Mouse (Mus musculus) MEL (cell line): ENCODE data around the gene Olfr1026. TPM values are rescaled to one million over a fixed set of nuclear protein-coding genes. Genes with fewer than 3 reads are reported as not detected.

Experiments
- DNase-seq: peaks from one replicate; pipeline ENCODE4 v3.0.0; 2011; ENCODE audit warnings: low read depth, low spot score
- H3K27ac ChIP-seq: 2 replicates; pipeline ENCODE4 v1.5.1; 2012; ENCODE audit warnings: low read depth, mild to moderate bottlenecking, control low read depth, low read length, moderate library complexity; ENCODE audit not compliant: control insufficient read depth
- H3K27me3 ChIP-seq, 2 experiments: fragments of 150-350 bp in 1 of 2; sonication (generic) in 1 of 2; 2 replicates each; pipeline ENCODE4 v1.6.1; 2012; ENCODE audit warnings: low read length in 2 of 2, mild to moderate bottlenecking in 2 of 2, improper control_type of control experiment in 1 of 2, moderate library complexity in 1 of 2; ENCODE audit not compliant: insufficient read depth in 2 of 2, control insufficient read depth in 1 of 2
- H3K36me3 ChIP-seq, 2 experiments: 2 replicates each; pipeline ENCODE4 v1.6.1; 2012 to 2014; ENCODE audit warnings: low read length in 2 of 2, improper control_type of control experiment in 1 of 2, inconsistent platforms in 1 of 2, mild to moderate bottlenecking in 1 of 2; ENCODE audit not compliant: insufficient read depth in 2 of 2, control insufficient read depth in 1 of 2
- H3K4me1 ChIP-seq, 2 experiments: fragments of 150-350 bp in 1 of 2; sonication (generic) in 1 of 2; 2 replicates each; pipeline ENCODE4 v1.6.1; 2012; ENCODE audit warnings: low read length in 2 of 2, improper control_type of control experiment in 1 of 2, mild to moderate bottlenecking in 1 of 2; ENCODE audit not compliant: insufficient read depth in 2 of 2, control insufficient read depth in 1 of 2
- H3K4me3 ChIP-seq, 2 experiments: fragments of 150-350 bp in 1 of 2; sonication (generic) in 1 of 2; 2 replicates each; pipeline ENCODE4 v1.5.1; 2012; ENCODE audit warnings: low read depth in 2 of 2, low read length in 2 of 2, mild to moderate bottlenecking in 2 of 2, moderate library complexity in 2 of 2, control low read depth in 1 of 2, improper control_type of control experiment in 1 of 2; ENCODE audit not compliant: control insufficient read depth in 1 of 2, insufficient read depth in 1 of 2
- H3K79me2 ChIP-seq: 2 replicates; pipeline ENCODE4 v1.6.1; 2012; ENCODE audit warnings: mild to moderate bottlenecking, low read length, moderate library complexity; ENCODE audit not compliant: control insufficient read depth, poor library complexity, insufficient read depth
- H3K9ac ChIP-seq: 2 replicates; pipeline ENCODE4 v1.6.1; 2012; ENCODE audit warnings: low read depth, mild to moderate bottlenecking, control low read depth, low read length, moderate library complexity; ENCODE audit not compliant: control insufficient read depth, poor library complexity, severe bottlenecking
- H3K9me3 ChIP-seq: fragments of 150-350 bp; sonication (generic); replicated peaks from 2 replicates; pipeline ENCODE4 v1.6.1; 2012; ENCODE audit warnings: mild to moderate bottlenecking, low read length, improper control_type of control experiment, moderate library complexity; ENCODE audit not compliant: insufficient read depth
- BHLHE40 ChIP-seq: IDR thresholded peaks from 2 replicates; pipeline ENCODE4 v1.6.1; 2012; ENCODE audit warnings: low read depth, mild to moderate bottlenecking, inconsistent platforms, low read length, improper control_type of control experiment, borderline replicate concordance
- CHD1 ChIP-seq: IDR thresholded peaks from 2 replicates; pipeline ENCODE4 v1.6.1; 2012; ENCODE audit warnings: low read depth, mild to moderate bottlenecking, inconsistent platforms, low read length, improper control_type of control experiment
- CHD2 ChIP-seq: IDR thresholded peaks from 2 replicates; pipeline ENCODE4 v1.6.1; 2011; ENCODE audit warnings: low read length, improper control_type of control experiment
- EP300 ChIP-seq, 2 experiments: IDR thresholded peaks; 2 replicates each; pipeline ENCODE4 v1.6.1; 2011; ENCODE audit warnings: improper control_type of control experiment in 2 of 2, low read length in 2 of 2, low read depth in 1 of 2, mild to moderate bottlenecking in 1 of 2
- GABPA ChIP-seq: IDR thresholded peaks from 2 replicates; pipeline ENCODE4 v1.6.1; 2012; ENCODE audit warnings: low read depth, mild to moderate bottlenecking, inconsistent platforms, low read length, improper control_type of control experiment, moderate library complexity
- GATA1 ChIP-seq: IDR thresholded peaks from 2 replicates; pipeline ENCODE4 v1.6.1; 2011; ENCODE audit warnings: low read depth, low read length, improper control_type of control experiment
- HCFC1 ChIP-seq: IDR thresholded peaks from 2 replicates; pipeline ENCODE4 v1.6.1; 2012; ENCODE audit warnings: low read depth, mild to moderate bottlenecking, inconsistent platforms, low read length, improper control_type of control experiment, moderate library complexity
- JUND ChIP-seq: IDR thresholded peaks from 2 replicates; pipeline ENCODE4 v1.6.1; 2011; ENCODE audit warnings: low read depth, mild to moderate bottlenecking, improper control_type of control experiment, low read length
- KAT2A ChIP-seq: conservative IDR thresholded peaks from 2 replicates; pipeline ENCODE4 v1.6.1; 2012; ENCODE audit warnings: low read depth, low read length, improper control_type of control experiment, inconsistent platforms
- MAZ ChIP-seq: IDR thresholded peaks from 2 replicates; pipeline ENCODE4 v1.6.1; 2012; ENCODE audit warnings: low read depth, mild to moderate bottlenecking, inconsistent platforms, low read length, improper control_type of control experiment
- MEF2A ChIP-seq: IDR thresholded peaks from 2 replicates; pipeline ENCODE4 v1.6.1; 2014; ENCODE audit warnings: low read depth, mild to moderate bottlenecking, inconsistent platforms, low read length, improper control_type of control experiment; ENCODE audit not compliant: poor library complexity, insufficient replicate concordance, severe bottlenecking; ENCODE audit errors: extremely low read depth
- MXI1 ChIP-seq: IDR thresholded peaks from 2 replicates; pipeline ENCODE4 v1.6.1; 2011; ENCODE audit warnings: mild to moderate bottlenecking, low read depth, low read length, improper control_type of control experiment
- MYB ChIP-seq: IDR thresholded peaks from 2 replicates; pipeline ENCODE4 v1.6.1; 2011; ENCODE audit warnings: mild to moderate bottlenecking, low read depth, low read length, improper control_type of control experiment
- NELFE ChIP-seq: IDR thresholded peaks from 2 replicates; pipeline ENCODE4 v1.6.1; 2011; ENCODE audit warnings: low read depth, low read length, improper control_type of control experiment
- NRF1 ChIP-seq: IDR thresholded peaks from 2 replicates; pipeline ENCODE4 v1.6.1; 2014; ENCODE audit warnings: low read depth, mild to moderate bottlenecking, inconsistent platforms, low read length, improper control_type of control experiment, moderate library complexity; ENCODE audit not compliant: poor library complexity, insufficient read depth, severe bottlenecking
- POLR2A ChIP-seq, 2 experiments: IDR thresholded peaks; 2 replicates each; pipeline ENCODE4 v1.6.1; 2011 to 2012; ENCODE audit warnings: low read length in 2 of 2, mild to moderate bottlenecking in 2 of 2, control low read depth in 1 of 2, improper control_type of control experiment in 1 of 2, low read depth in 1 of 2, moderate library complexity in 1 of 2; ENCODE audit not compliant: control insufficient read depth in 1 of 2, insufficient read depth in 1 of 2, poor library complexity in 1 of 2
- SIN3A ChIP-seq: IDR thresholded peaks from 2 replicates; pipeline ENCODE4 v1.6.1; 2012; ENCODE audit warnings: low read length, improper control_type of control experiment, inconsistent platforms
- SMC3 ChIP-seq: IDR thresholded peaks from 2 replicates; pipeline ENCODE4 v1.6.1; 2011; ENCODE audit warnings: low read depth, low read length, improper control_type of control experiment
- TAL1 ChIP-seq: IDR thresholded peaks from 2 replicates; pipeline ENCODE4 v1.6.1; 2012; ENCODE audit warnings: mild to moderate bottlenecking, inconsistent platforms, low read length, moderate library complexity, mixed read lengths
- TBP ChIP-seq: IDR thresholded peaks from 2 replicates; pipeline ENCODE4 v1.8.0; 2011; ENCODE audit warnings: low read depth, low read length, improper control_type of control experiment
- UBTF ChIP-seq: IDR thresholded peaks from 2 replicates; pipeline ENCODE4 v1.6.1; 2012; ENCODE audit warnings: low read depth, mild to moderate bottlenecking, inconsistent platforms, low read length, improper control_type of control experiment, moderate library complexity, borderline replicate concordance; ENCODE audit not compliant: insufficient read depth
- USF1 ChIP-seq: IDR thresholded peaks from 2 replicates; pipeline ENCODE4 v1.6.1; 2014; ENCODE audit warnings: low read depth, mild to moderate bottlenecking, inconsistent platforms, low read length, improper control_type of control experiment, moderate library complexity
- USF2 ChIP-seq, 2 experiments: IDR thresholded peaks; 2 replicates each; pipeline ENCODE4 v1.6.1; 2011 to 2012; ENCODE audit warnings: improper control_type of control experiment in 2 of 2, low read length in 2 of 2, borderline replicate concordance in 1 of 2, inconsistent platforms in 1 of 2, low read depth in 1 of 2, mild to moderate bottlenecking in 1 of 2; ENCODE audit not compliant: insufficient read depth in 1 of 2
- ZC3H11A ChIP-seq: IDR thresholded peaks from 2 replicates; pipeline ENCODE4 v1.6.1; 2012; ENCODE audit warnings: low read depth, mild to moderate bottlenecking, inconsistent platforms, low read length, improper control_type of control experiment
- ZKSCAN1 ChIP-seq: IDR thresholded peaks from 2 replicates; pipeline ENCODE4 v1.6.1; 2012; ENCODE audit warnings: low read depth, mild to moderate bottlenecking, inconsistent platforms, low read length, improper control_type of control experiment, moderate library complexity
- polyA plus RNA-seq, 2 experiments: library from polyadenylated mRNA; stranded (reverse) in 1 of 2; unstranded in 1 of 2; fragments of >175 nt in 1 of 2; fragments of >200 nt in 1 of 2; gene quantifications; 2 replicates each; pipeline versions ENCODE4 v1.2.1 to v1.2.4; 2012; ENCODE audit warnings: low replicate concordance in 2 of 2, low read depth in 1 of 2; ENCODE audit not compliant: insufficient read length in 2 of 2, insufficient read depth in 1 of 2, missing spikeins in 1 of 2
- total RNA-seq: library from RNA; depleted of rRNA; stranded (reverse); fragments of 300-350 nt; gene quantifications from 2 replicates; pipeline ENCODE4 v1.2.3, GENCODE M21; 2012

Gene Olfr1026
- total and polyA plus RNA-seq, 3 experiments = not detected

DNA sequence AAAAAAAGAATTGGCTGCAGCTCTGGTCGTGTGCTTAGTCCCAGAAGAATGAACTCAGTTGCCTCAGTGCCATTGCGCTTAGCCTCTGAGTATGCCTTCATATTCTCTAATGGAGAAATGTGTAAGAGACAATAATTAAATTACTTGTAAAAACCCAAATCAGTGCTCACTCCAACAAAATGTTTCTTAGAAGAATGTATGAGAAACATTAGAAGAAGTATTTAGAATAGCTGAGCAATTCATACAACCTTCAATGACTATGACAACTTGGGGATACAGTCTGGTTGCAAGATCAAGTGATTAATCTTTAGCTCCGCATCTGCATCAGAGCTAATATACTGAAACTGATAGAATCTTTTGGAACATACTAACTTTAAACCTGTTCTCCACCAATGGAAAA, 16.4 kb upstream of the Olfr1026 start, which contains the start of gene Olfr1024:
Gene Olfr1024, minus strand, starts transcription at position 101 of the 400 bp plus-strand sequence.
- no peaks in the 10 kb centered on the region for H3K36me3 ChIP-seq
- H3K9me3 ChIP-seq = no peaks in the 10 kb centered on the region
- TF ChIP-seq GABPA (no peak), EP300 (IDR thresholded peaks at IDR 0.05; ENCODE audit: low read depth in 1 of 2, low read length in 2 of 2) (no peak), BHLHE40 (no peak), ZC3H11A (no peak), TBP (no peak)
- no peaks in the 10 kb centered on the region for H3K79me2 ChIP-seq
- DNase-seq = no peak
- H3K4me1 ChIP-seq = no peaks in the 10 kb centered on the region
- H3K9ac ChIP-seq = no peak within 1 kb of the TSS
- H3K27ac ChIP-seq = no peak within 1 kb of the TSS
- H3K4me3 ChIP-seq = no peak within 1 kb of the TSS
- no peaks in the 10 kb centered on the region for H3K27me3 ChIP-seq

DNA sequence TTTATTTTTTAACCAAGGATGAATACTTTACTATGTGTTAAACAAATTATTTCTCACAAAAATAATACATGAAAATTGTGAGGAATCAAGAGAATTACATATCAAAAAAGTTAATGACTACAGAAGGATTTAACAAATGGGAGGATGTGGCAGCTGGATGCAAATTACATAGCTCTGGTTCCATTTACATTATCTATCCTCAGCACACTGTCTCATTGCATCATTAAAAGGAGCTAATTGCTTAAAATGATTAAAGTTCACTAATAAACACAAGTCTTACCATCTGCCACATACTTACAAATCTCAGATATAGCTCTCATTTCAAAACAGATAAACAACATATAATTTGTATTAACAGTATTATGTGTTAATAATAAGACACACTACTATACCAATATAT, 8.2 kb upstream of the Olfr1026 start:
- no peaks in the 10 kb centered on the region for H3K27me3 ChIP-seq
- no peaks in the 10 kb centered on the region for H3K79me2 ChIP-seq
- H3K27ac ChIP-seq = no peak overlapping the region
- H3K4me1 ChIP-seq = no peaks in the 10 kb centered on the region
- H3K9ac ChIP-seq = no peak overlapping the region
- DNase-seq = no peak
- H3K36me3 ChIP-seq = no peaks in the 10 kb centered on the region
- no peak overlapping the region for H3K4me3 ChIP-seq
- H3K9me3 ChIP-seq = no peaks in the 10 kb centered on the region
- TF ChIP-seq KAT2A (no peak), MXI1 (no peak), NRF1 (no peak), USF1 (no peak), NELFE (no peak), TAL1 (no peak), CHD1 (no peak), MYB (no peak), JUND (no peak), USF2 (IDR thresholded peaks at IDR 0.05; ENCODE audit: borderline replicate concordance in 1 of 2, insufficient read depth in 1 of 2, low read depth in 1 of 2, low read length in 2 of 2) (no peak)

DNA sequence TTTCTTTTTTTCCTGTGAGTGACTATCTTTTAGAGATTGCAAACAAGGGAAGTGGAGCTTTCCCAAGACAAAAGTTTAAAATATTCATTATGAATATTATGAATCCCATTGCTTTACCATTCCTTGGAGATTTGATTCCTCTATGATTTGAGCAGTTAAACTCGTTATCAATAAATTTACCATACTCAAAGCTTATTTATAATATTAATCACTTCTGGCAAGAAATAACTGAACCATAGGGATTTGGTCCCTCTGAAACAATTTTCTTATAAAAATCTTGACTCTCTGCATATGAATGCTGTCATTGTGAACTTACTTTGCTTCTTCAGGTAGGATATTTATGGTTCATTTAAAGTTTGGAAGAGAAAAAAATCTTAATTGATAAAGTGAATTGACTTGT, 6.5 kb upstream of the Olfr1026 start, which contains the start of gene Olfr1025-ps1:
Gene Olfr1025-ps1, plus strand, starts transcription at position 301 of the 400 bp plus-strand sequence.
- Histone ChIP-seq H3K4me3 (no peak within 1 kb of the TSS), H3K4me1 (no peaks in the 10 kb centered on the region), H3K27ac (no peak within 1 kb of the TSS)
- TF ChIP-seq NELFE = no peak
- no peak for TF ChIP-seq HCFC1
- TF ChIP-seq POLR2A (IDR thresholded peaks at IDR 0.05; ENCODE audit: control insufficient read depth in 1 of 2, insufficient read depth in 1 of 2, low read depth in 1 of 2, low read length in 2 of 2, poor library complexity in 1 of 2) = no peak
- TF ChIP-seq USF1 = no peak
- TF ChIP-seq NRF1 = no peak
- TF ChIP-seq SMC3 = no peak
- no peak for TF ChIP-seq GATA1
- TF ChIP-seq ZKSCAN1 = no peak
- TF ChIP-seq MXI1 = no peak
- no peak for TF ChIP-seq TBP
- TF ChIP-seq UBTF = no peak
- TF ChIP-seq MYB = no peak
- no peak for TF ChIP-seq MAZ
- TF ChIP-seq SIN3A = no peak
- TF ChIP-seq MEF2A = no peak
- TF ChIP-seq ZC3H11A = no peak
- no peak for TF ChIP-seq CHD2
- TF ChIP-seq, all 39 proteins: peak for 0
- H3K9ac ChIP-seq = no peak within 1 kb of the TSS
- H3K9me3 ChIP-seq = no peaks in the 10 kb centered on the region
- H3K79me2 ChIP-seq = no peaks in the 10 kb centered on the region
- H3K27me3 ChIP-seq = no peaks in the 10 kb centered on the region
- no peak for DNase-seq
- H3K36me3 ChIP-seq = no peaks in the 10 kb centered on the region
